Mouse (Mus musculus): ENCODE measurements around the gene Styx. TPM values are rescaled to one million over a fixed set of nuclear protein-coding genes. Genes with fewer than 3 reads are reported as not detected.
"Not testable (repeated sequence)": the region's sequence is repeated elsewhere in the genome, so short reads cannot be mapped to it uniquely, and the experiment has no call there.

Gene Styx
- total RNA-seq, 2 experiments from 2014 or later, result 18.7 to 18.8 TPM

DNA sequence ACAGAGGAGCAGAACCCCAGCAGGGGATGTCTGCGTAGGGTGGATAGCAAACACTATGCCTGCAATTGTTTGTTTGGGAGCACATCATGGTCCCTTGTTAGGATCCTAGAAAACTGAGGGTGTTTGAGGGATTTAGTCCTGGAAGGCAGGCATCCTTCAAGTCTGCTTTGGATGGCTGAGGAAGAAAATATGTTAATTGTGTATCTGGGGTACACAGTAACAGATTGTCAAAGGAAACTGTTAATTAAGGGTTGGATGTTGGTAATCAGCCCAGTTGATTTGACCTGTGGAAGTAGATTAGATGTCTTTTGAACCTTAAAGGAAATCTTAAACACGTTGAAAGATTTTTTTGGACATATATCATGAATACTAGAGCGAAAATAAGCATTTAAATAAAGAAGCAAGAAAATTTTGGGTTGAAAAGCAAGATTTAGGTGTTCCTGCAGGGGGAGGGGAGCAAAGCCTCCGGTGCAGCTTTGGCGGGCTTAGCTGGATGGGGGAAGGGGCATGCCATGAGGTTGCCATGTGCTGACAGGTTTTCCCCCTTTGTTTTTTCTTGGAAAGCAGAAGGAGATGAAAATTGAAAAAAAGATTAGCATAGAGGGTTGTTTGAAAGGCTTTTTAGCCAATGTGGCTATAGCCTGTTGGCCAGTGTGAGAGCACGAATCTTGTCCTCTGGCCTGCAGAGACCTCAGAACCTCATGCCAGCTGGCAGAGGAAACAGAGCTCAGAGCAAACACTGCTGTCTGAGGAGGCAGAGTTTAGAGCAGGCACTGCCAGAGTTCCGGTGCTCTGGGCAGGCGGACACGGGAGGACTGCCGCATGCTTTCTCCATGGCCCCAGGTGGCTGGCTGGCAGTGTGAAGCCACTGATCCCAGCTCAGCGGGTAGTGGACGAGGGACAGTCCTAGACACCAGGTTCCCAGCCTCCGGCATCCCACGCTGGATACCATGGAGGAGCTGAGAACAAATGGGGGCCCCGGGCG, 13.6 kb downstream of the Styx start:
- DNase-seq (ENCODE audit: low spot score in 2 of 2), result peak in 1 of 2 experiments; percentile 41

DNA sequence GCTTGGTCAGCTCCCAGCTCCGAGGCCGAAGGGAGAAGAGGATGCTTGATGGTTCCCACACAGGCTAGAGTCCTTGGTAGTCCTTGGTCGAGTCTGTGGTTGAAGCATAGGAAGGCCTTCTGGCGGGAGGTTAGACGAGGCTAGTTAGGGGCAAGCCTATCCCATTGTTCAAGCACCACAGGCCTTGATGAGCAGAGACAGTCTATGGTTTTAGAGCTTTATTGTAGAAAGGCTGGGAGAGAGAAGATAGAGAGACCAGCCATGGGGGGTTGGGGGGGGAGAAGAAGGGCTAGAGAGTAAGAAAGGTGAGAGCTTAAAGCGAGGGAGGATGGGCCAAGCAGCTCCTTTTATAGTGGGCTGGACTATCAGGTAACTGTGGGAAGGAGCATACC, 14.3 kb downstream of the Styx start:
- DNase-seq (ENCODE audit: low spot score in 2 of 2), result no peak

DNA sequence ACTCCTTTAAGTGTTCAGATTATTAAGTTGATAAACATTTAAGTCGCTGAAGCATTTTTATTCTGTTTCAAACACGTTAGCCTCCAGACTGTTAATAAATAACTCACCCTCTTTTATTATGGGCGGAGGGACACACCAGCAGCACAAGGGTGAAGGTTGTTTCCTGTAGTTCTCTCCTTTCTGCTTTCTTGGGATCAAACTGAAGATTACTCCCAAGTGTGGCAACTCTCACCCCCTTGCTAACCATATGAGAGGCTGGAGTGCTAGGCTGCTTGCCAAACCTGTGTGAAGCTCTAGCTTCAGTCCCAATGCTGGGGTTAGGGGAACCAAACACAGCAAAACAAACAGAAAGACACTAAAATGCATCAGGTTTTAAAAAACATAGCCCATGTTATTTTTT, 27.9 kb downstream of the Styx start:
- no peak for DNase-seq (ENCODE audit: low spot score in 2 of 2)

DNA sequence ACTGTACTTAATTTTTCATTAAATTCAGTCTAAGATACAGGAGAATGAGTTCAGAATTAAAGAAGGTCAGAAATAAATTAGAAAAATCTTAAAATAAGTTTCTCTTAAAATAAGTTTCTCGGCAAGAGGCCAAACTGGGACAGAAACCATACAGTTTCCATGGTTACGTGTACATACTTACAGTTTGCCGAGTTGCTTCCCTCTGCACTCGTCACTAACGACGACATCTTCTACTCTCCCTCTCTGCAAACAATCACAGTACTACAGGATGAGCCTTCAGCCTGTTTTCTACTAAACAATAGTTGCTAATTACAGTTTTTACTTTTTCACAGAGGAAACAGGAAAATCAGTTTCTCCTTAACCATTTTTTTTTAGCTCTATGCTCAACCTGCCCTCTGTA, 29.9 kb downstream of the Styx start:
- DNase-seq (ENCODE audit: low spot score in 2 of 2), result no peak

DNA sequence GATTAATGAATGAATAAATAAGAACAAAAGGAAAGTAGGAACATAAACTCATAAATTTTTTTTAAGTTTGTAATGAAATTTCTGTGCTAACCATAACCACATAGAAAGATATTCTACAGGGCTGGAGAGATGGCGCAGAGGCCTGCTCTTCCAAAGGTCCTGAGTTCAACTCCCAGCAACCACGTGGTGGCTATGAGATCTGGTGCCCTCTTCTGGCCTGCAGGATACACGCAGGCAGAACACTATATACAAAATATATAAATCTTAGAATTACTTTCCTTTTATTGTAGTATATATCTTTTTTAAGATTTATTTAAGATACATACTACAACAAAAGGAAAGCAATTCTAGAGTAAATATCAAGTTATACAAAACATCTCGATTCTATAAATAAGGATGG, 32.0 kb downstream of the Styx start:
- no peak for DNase-seq (ENCODE audit: low spot score in 2 of 2)

DNA sequence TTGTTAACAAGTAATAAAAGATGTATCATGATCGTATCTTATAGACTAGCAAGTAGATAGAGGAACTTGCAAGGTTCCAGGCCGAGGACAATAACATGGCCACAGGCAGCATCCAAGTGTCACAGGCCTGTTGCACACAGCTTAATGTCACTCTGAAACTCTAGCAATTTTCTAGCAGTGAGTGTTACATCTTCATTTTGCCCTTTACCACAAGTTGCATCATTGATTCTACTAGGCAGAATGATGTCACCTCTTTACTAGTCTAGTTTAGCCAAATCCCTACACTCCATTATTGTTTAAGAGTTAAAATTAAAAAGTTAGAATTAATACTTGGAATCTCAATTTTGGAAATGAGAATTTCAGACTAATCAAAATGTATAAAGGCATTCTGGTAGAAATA, 34.7 kb downstream of the Styx start:
- no peak for DNase-seq (ENCODE audit: low spot score in 2 of 2)

DNA sequence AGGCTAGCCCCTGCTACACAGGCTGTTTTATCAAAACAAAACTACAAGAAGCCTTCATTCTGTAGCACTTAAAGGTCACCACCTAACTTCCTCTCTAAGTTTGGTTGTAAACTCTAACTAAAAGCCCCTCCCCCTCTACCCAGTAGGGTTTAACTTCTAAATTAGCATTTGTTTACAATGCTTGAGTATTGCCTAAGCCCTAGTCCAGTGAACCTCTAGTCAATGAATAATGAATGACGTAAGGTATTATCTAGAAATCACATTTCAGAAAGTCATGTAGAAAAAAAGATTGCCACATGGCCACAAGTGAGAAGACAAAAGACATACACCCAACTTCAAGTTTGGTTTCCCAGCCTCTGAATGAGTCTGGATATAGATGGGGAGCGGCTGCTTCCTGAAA, 36.6 kb downstream of the Styx start:
- DNase-seq (ENCODE audit: low spot score in 2 of 2), result no peak

DNA sequence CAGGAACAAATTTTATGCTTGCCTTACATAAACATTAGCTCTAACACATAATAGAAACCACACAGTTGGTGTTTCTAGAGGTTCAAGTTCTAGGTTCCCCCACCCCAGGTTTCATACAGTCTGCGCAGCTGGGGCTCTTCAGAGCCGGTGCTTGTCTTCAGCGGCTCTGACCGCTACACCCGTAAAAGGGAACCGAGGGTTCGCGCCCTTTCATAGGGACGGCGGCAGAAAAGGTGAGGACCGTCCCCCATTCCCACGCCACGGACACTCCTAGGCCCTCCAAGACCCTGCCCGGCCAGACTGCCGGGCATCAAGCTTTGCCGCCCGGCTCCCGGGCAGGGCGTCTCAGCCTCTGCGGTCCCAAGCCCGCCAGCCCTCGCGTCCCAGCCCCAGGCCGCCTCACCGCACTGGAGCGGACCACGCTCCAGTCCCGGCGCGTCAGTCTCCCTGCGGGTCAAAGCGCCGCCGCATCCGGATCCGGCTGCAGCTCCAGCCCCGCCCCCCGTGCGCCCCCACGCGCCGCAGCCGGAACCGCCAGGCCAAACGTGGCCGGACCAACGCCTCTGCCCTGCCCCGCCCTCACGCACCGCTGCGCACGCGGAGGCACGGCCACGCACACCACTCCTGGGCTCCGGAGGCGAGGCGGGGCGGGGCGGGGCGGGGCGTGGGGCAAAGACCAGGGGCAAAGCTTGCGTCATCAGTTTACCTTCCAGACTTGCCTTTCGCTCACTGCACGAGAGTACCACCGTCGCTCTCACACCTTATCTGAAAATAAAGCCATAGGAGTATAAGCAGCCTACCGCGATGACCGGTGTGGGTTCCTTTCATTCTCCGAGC, 37.7 kb downstream of the Styx start:
- DNase-seq (ENCODE audit: low spot score in 2 of 2), result peak; percentile 76 to 85

DNA sequence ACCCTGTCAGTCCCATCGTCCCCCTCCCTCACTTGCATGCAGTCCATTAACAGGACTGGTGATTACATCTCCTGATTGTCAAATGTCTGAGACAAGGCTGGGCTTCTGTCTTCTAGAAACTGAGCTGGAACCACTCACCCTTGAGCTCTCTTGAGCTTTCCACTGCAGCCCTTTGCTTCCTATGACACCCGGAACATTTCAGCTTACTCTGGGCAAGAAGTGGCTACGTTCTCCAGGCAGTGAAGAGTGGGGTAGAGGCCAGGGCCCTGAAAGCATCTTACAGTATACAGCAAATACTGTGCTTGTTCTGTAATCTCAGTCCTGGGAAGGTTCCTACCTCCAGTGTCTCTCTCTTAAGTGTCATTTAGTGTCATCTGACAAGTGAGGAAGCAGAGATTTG, 38.3 kb downstream of the Styx start:
- no peak for DNase-seq (ENCODE audit: low spot score in 2 of 2)

DNA sequence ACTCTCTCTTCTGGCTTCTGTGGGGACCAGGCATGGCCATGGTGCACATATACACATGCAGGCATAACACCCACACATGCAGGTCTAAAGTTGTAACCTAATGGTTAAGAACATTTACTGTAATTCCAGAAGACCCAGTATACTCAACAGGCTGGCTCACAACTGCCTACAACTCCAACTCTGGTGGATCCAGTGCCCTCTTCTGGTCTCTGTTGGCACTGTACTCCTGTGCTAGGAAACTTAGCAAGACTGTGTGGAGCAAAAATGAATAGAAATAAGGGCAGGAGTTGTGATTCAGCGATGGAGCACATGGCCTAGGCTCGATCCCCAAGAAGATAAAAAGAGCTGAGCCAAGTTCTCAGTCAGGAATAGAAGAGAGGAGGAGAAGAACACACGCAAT, 48.9 kb downstream of the Styx start:
- no peak for DNase-seq (ENCODE audit: low spot score in 2 of 2)

DNA sequence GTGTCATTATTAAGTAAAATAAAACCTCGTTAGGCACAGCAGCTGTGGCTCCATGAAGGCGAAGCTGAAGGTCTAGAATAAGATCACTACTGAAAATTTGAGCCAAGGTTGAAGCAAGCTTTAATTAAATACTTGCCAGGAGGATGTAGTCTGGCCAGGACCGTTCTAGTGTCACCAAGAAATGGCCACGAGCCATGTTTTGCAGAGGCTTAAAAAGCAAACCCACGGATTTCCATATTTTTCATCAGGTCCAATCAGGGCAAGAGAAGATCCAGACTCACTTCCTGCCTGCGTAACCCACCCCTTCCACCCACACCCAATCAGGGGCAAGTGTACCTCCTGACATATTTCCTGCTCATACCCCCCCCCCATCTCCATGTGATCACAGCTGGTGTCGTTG, 52.8 kb downstream of the Styx start:
- no peak for DNase-seq (ENCODE audit: low spot score in 2 of 2)

DNA sequence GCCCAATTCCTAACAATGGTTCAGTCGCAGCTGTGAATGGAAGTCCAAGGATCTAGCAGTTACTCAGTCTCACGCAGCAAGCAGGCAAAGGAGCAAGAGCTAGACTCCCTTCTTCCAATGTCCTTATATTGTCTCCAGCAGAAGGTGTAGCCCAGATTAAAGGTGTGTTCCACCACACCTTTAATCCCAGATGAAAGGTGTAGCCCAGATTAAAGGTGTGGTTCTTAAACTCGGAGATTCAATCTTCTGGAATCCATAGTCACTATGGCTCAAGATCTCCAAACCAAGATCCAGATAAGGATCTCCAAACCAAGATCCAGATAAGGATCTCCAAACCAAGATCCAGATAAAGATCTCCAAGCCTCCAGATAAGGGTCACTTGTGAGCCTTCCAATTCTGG, 53.9 kb downstream of the Styx start, which contains the start of gene Gnpnat1:
TSS of gene Gnpnat1 (minus strand) at position 101 of the 400 bp plus-strand sequence.
- not testable (repeated sequence) for DNase-seq (ENCODE audit: low spot score in 2 of 2)

DNA sequence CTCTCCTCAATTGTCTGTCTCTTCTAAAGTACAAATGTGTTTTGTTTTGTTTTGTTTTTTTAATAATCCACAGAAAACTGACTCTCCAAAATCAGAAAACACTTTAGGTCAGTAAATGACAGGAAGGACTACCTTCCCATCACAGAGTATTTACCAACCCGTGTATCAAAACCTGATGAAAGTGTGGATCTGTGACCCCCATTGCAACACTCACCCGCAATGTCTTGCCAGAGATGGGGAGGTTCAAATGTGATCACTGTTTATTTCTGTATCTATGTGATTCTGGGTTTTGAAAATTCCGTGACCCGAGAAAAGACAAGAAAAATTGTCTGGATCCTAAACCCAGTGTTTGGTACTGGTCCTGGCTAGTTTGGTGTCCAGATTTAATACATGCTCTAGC, 65.4 kb downstream of the Styx start:
- no peak for DNase-seq (ENCODE audit: low spot score in 2 of 2)

DNA sequence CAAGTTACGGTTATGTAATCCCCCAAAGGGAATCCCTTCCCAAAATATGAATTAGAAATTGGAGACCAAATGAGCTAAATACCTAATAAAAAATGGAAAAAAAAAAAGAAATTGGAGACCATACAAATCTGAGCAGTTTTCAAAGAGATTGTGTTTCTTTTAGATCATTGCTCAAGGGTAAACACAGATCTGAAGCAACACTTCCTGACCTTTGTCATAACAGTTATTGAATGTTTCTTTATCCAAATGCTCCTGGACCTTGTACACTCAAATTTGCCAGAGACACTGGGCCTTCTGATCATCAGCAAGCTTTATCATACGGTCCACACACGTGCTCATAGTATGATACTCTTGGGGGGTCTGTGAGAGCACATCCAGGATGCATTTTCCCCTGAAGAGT, 67.7 kb downstream of the Styx start:
- DNase-seq (ENCODE audit: low spot score in 2 of 2), result no peak

DNA sequence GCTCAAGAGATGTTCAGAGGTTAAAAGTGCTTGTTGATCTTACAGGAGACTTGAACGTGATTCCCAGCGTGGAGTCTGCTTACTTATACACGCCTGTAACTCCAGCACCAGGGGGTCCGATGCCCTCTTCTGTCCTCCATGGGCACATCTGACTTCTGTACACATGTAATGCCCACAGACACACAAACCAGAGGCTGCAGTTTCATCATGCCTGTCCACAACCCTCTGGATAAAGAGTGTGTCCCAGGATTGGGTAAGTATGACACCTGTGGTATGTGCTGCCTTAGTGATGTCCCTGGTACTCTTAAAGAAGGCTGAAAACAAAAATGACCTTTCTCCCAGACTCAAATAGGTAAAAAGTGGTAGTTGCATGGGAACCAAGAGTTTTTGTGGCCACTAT, 68.4 kb downstream of the Styx start:
- no peak for DNase-seq (ENCODE audit: low spot score in 2 of 2)

DNA sequence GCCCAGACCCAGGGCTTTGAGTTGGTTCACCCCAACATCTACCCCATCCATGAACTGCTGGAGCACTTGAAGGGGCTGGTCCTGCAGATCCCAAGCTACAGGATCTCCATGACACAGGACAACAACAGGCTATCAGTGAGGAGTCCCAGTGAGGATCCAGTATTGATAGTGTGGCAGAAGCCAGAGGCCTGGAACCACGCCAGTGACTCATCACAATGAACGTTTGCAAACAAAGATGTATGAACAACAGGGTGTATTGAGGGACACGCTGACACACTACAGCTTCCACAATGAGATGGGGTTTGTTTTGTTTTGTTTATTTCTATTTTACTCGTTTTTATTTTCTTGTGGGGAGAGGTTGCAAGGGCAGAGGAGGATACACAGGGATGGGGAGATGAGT, 71.5 kb downstream of the Styx start:
- DNase-seq (ENCODE audit: low spot score in 2 of 2), result peak; percentile 4 to 7

DNA sequence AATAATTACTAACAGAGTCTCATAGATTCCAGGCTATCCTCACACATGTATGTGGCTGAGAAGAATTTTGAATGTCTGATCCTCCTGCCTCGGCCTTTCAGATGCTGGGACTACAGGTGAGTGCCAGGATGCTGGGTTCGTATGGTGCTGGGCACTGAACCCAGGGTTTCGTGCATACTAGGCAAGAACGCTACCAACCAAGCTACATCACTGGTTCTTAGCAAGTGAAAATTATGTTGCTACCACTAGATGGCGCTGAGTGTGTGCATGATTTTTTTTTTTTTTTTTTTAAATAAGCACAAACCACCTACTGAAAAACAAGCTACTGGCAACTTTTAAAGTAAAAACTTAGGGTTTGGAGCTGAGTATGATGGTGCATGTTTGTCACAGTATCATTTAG, 72.3 kb downstream of the Styx start:
- peak; percentile 14 to 63 for DNase-seq (ENCODE audit: low spot score in 2 of 2)

DNA sequence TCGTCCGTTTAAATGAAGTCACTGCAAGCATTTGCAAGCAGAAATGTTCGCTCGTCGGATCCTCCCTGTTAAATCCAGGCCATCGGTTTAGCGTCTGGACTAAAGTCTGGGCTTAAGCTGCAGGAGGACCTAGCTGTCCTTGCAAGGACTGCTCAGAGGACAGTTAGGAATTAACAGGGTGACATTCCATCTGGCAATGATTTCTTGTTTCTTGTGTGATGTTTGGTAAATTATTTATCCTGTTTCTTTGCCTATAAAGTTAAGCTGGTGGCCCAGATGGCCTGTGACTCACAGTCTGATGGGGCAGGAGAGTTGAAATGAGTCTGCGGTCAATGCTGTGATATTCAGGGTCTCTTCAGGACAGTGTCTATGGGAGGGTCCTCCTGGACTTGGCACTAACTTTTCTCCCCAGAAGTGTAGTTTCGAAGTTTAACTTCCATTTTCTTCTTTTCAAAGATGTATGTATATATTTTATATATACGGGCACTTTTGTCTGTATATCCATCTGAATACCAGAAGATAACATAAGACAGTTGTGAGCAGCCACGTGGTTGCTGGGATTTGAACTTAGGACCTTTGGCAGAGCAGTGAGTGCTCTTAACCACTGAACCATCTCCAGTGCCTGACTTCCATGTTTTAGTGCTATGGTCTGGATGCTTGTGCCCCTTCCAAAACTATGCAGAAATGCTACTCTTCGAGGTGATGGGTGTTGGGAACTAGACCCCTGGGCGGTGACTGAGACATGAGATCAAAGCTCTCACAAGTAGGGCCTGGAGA, 79.4 kb downstream of the Styx start:
- DNase-seq (ENCODE audit: low spot score in 2 of 2), result no peak

DNA sequence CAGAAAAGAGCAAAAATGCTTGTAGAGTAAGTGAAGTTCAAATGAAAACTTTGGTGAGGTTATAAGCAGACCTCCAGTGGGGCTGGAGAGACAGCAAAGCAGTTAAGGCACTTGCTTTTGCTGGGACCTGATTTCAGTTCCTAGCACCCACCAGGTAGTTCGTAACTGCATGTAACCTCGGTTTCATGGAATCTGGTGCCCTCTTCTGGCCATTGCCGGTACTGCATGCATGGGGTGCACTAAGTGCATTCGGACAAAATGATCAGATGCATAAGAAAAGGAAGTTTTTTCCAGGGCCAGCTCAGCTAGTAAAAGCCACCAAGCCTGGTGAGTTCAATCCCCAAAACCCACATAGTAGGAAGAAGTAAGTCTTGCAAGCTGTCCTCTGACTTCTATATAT, 81.1 kb downstream of the Styx start:
- no peak for DNase-seq (ENCODE audit: low spot score in 2 of 2)

DNA sequence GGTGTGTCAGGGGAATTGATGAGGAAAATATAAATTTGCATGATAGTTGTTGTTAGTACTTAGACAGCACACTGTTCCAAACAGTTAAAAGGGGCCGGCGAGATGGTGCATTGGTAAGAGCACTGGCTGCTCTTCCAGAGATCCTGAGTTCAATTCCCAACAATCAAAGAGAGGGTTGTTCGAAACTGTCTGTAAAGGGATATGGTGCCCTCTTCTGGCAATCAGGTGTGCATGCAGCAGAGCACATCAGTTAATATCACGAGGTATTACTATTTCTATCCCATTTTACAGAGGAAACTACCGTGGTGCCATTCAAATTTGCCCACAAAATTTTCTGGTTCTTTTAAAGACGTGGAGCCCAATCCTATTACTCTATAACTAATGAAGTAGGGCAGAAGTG, 83.3 kb downstream of the Styx start:
- no peak for DNase-seq (ENCODE audit: low spot score in 2 of 2)

DNA sequence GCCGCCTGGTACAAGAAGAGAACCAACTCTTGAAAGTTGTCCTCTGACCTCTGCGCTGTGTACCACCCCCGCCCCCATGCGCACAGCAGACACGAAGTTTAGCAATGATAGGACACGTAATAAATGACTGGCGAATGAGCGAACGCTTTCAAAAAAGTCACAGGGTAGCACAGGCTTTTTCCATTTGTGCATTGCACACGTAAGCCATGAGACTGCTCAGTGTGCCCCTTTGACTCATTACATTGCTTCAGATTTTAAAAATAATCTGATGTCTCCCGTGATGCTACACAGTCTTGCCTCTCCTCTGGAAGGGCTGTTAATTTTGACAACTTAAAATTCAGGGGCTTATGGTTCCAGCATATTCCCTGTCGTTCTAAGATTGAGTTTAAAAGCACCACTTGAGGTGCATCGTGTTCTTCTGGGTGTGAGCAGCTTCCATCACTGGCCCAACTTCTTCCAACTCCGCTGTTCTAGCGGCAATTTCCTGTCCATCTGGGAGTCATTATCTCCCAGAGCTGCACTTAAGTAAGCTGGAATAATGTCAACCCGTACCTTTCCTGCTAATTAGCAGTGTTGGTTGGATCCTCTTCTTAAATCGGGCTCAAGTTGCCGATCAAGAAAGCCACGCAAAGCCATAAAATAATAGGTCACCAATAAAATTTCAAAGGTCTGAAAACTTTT, 87.5 kb downstream of the Styx start:
- DNase-seq (ENCODE audit: low spot score in 2 of 2), result no peak
